Mouse (Mus musculus): ENCODE results near the gene Psmd3.
A peak's percentile ranks its signal among the peaks of the same experiment; 100 is the strongest.
"Not testable (repeated sequence)": the region's sequence is repeated elsewhere in the genome, so short reads cannot be mapped to it uniquely, and the experiment has no call there.

Psmd3 gene

GRCm38 (mm10) chr11:98681786-98682745 is at the start of gene Psmd3:
Psmd3 (plus strand) TSS chr11:98682554.
- DNase-seq, result peak; percentile 94 to 99

GRCm38 (mm10) chr11:98635312-98635970 is 46.9 kb upstream of the Psmd3 start:
- peak in 1 of 2 experiments; percentile 12 for DNase-seq

- DNase-seq, result no peak
Measured at GRCm38 (mm10) chr11:98637501-98637900, 44.9 kb upstream of the Psmd3 start.

- no peak for DNase-seq
Measured at GRCm38 (mm10) chr11:98640091-98640490, 42.3 kb upstream of the Psmd3 start.

- no peak for DNase-seq
Measured at GRCm38 (mm10) chr11:98644757-98645156, 37.6 kb upstream of the Psmd3 start.

- DNase-seq, result no peak
Measured at GRCm38 (mm10) chr11:98645946-98646345, 36.4 kb upstream of the Psmd3 start.

- DNase-seq, result no peak
Measured at GRCm38 (mm10) chr11:98646459-98646858, 35.9 kb upstream of the Psmd3 start, which contains the start of gene Gsdma2. Gsdma2 (plus strand) TSS chr11:98646759.

- peak; percentile 22 for DNase-seq
Measured at GRCm38 (mm10) chr11:98655076-98655475, 27.3 kb upstream of the Psmd3 start.

GRCm38 (mm10) chr11:98660517-98660916 is 21.8 kb upstream of the Psmd3 start:
- DNase-seq, result peak; percentile 32 to 38

- no peak for DNase-seq
Measured at GRCm38 (mm10) chr11:98664091-98664490, 18.3 kb upstream of the Psmd3 start, which contains the start of gene Gsdma. Gsdma (plus strand) TSS chr11:98664351.

GRCm38 (mm10) chr11:98668984-98669383 is 13.4 kb upstream of the Psmd3 start:
- no peak for DNase-seq

- no peak for DNase-seq
Measured at GRCm38 (mm10) chr11:98671284-98671815, 11.0 kb upstream of the Psmd3 start.

- no peak for DNase-seq
Measured at GRCm38 (mm10) chr11:98671857-98672256, 10.5 kb upstream of the Psmd3 start.

GRCm38 (mm10) chr11:98672482-98672881 is 9.9 kb upstream of the Psmd3 start:
- DNase-seq, result no peak

GRCm38 (mm10) chr11:98673136-98673535 is 9.2 kb upstream of the Psmd3 start:
- peak; percentile 46 to 64 for DNase-seq

- no peak for DNase-seq
Measured at GRCm38 (mm10) chr11:98675829-98676363, 6.5 kb upstream of the Psmd3 start.

- DNase-seq, result no peak
Measured at GRCm38 (mm10) chr11:98680023-98680422, 2.3 kb upstream of the Psmd3 start.

- not testable (repeated sequence) for DNase-seq
Measured at GRCm38 (mm10) chr11:98680595-98680994, 1.8 kb upstream of the Psmd3 start.

- no peak for DNase-seq
Measured at GRCm38 (mm10) chr11:98681186-98681585, 1.2 kb upstream of the Psmd3 start.

GRCm38 (mm10) chr11:98682811-98683210 is 457 bp downstream of the Psmd3 start:
- no peak for DNase-seq

GRCm38 (mm10) chr11:98685642-98686041 is 3.3 kb downstream of the Psmd3 start:
- DNase-seq, result no peak

- no peak for DNase-seq
Measured at GRCm38 (mm10) chr11:98686976-98687375, 4.6 kb downstream of the Psmd3 start.

- no peak for DNase-seq
Measured at GRCm38 (mm10) chr11:98688009-98688408, 5.7 kb downstream of the Psmd3 start.
